Mouse (Mus musculus) gastrocnemius, adult 18-20 months (tissue): ENCODE data around the gene Rbm19. TPM values are rescaled to one million over a fixed set of nuclear protein-coding genes. Genes with fewer than 3 reads are reported as not detected.
A peak's percentile ranks its signal among the peaks of the same experiment; 100 is the strongest.

Experiments
- DNase-seq: peaks from one replicate; pipeline ENCODE4 v3.0.0; 2021; ENCODE audit warnings: low spot score
- total RNA-seq, 2 experiments: library from RNA; stranded (reverse); gene quantifications; 2 replicates each; pipeline ENCODE4 v1.2.3; 2021

Gene Rbm19
- total RNA-seq, 2 experiments from 2014 or later: 15.2 to 20.1 TPM

DNA sequence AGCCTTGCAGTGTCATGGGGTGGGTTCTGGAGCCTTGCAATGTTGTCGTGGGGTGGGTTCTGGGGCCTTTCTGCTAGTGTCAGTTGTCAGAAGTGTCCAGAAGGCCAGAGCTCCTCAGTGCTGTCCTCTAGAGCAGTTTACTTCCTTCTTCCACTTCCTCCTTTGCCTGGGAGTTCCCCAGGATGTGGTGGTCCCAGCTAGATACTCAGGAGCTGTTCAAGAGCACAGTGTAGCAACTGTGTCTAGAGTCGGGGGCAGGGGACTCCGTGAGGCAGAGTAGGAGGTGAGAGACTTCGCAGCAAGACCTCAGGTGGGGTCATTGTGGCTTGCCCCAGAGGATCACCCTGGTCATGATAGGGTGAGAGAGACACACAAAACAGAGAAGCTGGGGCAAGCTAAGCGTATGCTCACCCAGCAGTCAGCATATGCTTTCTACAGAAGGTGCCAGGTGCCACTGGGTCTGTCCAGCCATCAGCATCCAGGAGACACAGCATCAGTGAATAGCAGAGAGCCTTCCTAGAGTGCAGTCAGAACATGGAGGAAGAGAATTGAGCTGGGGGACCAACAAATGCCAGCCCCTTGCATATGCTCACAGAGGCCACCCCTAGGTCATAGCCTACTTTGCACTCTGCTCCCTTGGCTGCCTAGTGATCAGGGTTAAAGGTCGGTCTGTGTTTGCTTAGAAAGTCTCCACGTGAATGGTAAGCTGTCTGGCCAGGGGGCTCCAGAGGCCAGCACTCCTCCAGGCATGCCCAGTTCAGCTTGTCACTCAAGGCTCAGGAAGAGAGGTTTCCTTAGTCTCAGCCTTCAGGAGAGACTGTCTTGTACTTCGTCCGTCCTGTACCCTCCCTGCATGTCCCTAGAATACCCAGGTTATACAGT is 49.0 kb downstream of the Rbm19 start:
- DNase-seq: no peak

DNA sequence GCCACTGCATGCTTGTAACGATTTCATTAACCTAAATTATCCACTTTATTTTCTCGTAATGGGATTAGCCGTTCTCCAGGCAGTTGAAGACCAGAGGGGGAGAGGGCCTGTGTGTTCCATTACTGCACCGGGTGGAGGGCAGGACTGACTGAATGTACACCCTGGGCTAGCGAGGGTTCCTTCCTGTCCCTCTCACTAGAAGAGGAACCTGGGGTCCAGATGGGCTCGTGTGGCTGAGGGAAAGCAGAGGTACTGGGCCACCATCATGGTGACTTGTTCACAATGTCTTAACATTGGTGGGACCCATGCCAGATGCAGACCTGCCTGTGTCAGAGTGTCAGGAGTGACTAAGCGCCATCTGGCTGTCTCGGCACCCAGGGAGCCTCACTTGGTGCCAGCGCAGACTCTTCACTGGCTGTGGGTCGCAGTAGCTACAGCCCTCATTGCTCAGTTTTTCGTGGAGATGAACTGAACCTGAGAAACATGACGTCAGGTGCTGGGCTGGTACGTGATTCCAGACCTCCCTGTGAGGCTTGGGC is 51.6 kb downstream of the Rbm19 start:
- no peak for DNase-seq

DNA sequence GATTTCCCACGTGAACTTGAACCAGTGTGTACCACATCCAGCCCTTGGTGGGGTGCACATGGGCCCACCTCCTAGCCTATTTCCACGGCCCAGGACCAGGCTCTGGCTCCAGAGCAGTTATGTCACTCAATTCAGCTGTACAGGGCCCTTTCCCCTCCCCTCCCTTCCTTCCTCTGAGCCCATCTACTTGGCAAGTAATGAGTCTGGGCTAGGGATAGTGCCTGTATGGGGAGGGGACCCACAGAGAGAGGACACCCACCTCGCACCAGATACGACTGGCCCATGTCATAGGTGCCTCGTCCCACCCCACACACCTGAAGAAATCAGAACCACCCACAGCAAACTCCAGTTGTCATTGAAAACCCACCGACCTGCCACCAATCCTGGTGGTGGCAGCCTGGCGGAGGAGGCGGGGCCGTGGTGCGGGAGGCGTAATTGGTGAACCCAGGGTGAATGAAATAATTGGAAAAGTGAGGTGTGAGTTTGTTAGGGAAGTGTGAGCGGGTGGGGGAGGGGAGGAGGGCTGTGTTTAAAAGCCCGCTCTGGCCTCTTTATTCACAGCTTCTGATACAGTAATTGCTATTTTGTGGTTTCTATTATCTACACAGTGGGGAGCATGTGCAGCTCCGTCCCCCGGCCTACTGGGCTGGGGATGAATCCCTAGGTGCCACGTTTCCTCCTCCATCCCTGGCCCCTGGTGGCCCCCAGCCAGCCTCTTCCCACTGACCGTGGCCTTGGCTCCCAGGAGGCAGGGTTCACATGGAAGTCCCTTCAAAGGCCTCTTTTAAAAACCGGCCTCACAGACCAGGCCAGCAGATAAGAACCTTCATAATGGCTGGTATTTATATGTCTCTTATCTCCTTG is 55.8 kb downstream of the Rbm19 start:
- DNase-seq: no peak

DNA sequence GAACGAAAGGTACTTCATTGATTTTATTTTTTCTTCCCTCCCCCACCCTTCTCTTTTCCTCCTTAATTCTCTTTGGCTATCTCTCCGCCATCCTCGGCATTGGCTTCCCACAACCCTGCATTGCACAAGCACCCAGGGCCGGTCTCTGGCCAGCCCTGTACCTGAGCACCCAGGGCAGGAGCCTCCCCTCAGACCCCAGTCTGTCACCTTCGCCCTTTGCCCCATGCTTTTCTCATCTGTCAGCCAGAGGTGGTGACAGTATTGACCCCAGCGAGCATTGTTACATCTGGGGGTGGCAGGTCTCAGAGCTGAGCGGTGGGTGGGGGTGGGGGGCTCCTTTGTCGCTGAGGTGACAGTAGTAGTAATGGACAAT is 56.5 kb downstream of the Rbm19 start:
- DNase-seq: no peak

DNA sequence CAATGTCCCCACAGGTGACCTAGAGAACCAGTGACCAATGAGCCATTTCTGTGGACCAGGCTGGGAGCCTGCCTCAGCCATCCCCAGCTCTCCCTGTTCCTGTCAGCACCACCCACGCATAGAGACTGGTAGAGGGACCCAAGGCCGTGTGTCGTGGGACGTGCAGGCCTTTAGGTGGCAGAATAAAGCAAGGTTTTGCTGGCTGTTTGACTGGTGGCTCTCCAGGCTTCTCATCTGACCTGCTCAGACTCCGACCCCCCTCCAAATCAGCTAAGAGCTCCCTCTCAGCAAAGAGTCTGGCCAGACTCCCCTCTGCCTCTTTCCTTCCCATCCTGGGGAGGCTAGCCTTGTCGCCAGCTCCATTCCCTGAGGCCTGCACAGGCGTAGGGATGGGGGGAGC is 58.1 kb downstream of the Rbm19 start:
- DNase-seq: no peak

DNA sequence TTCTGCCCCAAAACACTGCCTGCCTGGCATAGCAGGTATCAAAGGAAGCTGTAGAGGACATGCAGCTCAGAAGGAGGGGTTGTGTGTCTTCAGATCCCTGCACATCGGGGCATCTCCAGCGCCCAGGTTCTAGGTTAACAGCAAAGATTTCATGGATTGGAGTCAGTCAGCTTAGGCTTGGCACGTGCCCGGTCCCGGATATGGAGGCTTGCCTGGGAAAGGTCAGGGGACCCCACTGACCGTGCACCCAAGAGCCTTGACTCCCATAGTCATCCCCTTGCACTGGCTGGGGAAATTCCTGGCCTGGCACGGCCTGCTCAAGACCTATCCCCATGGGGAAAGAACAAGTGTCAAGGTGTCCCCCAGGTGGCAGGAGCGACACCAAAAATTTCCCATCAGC is 59.0 kb downstream of the Rbm19 start:
- DNase-seq: no peak

DNA sequence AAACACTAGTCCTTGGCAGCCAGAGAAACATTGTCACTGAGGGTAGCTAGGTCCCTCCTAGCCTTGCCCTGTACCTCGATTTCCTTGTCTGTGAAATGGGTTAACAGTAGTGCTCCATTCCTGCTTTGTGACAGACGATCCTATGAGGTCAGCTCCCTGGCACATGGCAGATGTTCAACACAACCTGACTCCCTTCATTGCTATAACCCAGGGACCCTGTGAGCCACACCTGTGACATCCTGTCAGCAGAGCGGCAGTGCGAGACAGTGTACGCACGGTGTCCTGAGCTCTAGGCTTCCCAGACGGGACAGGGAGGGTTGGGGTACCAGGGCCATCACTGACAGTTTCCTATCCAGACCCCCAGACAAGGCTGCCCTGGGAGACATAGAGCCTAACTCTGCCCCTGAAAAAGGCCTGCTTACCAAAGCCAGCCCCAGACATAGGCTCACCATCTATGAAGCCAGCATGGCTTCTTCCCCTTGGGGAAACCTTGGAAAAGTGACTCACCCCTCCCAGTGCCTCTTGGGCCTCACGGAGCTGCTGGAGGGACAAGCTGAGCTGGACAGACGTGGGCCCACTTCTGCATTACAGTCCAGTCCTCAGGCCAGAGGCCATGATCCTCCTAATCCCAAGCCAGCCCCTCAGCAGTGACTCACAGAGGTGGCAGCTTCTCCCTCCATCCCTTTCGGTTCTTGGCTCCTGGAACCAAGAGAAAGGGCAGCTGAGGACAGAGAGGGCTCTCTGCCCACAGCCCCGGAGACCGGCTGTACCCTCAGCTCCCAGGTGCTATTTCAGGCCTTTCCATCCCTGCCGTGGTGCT is 60.2 kb downstream of the Rbm19 start:
- DNase-seq: peak; percentile 79

DNA sequence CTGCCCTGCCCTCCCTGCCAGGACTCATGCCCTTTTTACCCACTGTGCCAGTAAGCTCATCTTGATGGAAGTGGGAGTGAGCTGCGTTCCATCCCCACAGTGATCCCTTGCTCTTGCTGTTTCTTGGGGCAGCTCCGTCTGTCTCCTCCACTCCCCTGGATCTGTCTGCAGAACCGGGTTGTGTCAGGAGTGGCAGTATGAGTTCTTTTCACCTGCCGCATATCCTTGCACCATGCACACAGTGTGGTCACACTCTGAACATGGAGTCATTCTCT is 60.7 kb downstream of the Rbm19 start:
- no peak for DNase-seq

DNA sequence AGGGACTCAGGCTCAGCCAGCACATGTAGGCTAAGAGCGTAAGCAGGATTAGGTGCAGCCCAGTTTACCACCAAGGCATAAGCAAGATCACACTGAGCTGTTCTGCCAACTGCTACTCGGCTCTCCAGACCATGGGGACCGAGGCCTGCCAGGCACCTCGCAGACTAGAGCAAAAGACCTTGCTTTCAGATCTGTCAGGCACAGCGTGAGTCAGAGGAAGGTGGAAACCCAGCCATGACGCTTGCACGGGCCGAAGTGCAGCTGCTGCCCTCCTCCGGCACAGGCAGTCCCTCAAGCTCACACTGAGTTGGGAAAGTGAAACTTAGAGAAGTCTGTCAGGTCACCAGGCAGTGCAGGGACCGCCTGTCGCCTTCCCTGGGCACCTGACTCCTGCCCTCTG is 63.8 kb downstream of the Rbm19 start:
- peak; percentile 49 for DNase-seq

DNA sequence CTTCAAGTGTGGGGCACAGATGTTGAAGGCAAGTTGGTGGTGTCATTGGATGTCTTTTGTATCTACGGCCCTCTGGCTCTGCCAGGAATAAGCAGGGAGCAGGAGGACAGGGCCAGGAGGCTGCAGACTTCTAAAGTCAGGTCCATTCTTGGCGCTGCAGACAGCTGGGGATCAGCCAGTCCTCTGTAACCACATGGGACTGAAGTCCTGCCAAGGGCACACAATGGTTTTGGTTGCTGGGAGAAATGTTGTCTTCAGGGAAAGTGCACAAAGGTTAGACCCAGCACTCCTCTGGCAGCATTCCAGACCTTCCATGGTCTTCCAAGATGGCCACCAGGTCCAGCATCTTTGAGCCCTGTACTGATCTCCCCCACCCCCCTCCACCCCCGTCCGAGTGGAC is 65.1 kb downstream of the Rbm19 start:
- DNase-seq: peak; percentile 40

DNA sequence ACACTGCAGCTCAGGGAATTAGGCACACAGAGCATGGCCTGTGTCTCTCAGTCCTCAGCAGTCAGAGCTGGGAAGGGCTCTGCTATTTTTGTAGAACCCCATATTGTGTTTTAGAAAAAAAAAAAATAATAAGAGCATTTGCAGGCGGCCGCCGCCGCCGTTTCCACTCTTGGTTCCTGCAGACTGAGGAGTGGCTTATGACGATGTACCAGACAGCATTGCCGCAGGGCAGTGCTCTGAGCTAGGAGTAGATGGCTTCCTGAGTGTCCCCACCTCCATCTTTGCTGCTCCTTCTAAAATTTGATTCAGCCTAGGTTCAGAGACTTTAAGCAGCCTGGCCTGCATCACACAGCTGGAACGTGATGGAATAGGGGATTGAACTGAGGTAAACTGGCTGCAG is 67.1 kb downstream of the Rbm19 start:
- DNase-seq: no peak

DNA sequence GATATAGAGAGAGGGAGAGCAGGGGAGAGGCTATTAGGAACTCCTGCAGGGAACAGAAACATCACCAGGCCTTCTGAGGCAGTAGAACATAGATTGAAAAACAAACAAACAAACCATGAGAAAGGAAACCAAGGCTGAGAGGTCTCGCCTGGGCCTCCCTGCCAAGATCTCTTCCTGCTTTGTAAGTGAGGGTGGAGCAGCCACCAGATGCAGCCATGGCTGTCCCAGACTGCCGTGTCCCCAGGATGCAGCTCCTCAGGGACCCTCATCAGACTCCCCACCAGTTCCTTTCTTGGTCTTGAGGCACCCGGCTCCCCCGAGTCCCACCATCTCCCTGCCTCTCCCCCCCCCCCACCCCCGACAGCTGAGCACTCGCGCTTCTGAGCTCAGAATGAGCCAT is 67.5 kb downstream of the Rbm19 start:
- no peak for DNase-seq

DNA sequence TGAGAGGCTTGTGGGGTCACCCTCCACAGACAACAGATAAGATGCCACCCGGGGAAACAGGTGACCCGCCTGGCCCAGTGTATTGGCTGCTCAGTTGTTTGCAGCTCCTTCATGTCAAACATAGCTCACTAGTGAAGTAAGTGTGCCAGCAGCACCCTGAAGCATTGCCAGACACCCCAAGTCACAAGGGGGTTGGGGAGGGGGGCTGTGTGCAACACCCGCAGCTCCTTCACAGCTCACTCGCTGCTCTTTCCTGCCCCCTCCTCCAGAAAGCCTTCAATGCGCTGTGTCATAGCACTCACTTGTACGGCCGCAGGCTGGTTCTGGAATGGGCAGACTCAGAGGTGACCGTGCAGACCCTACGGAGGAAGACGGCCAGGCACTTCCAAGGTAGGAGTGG is 69.7 kb downstream of the Rbm19 start:
- DNase-seq: no peak

DNA sequence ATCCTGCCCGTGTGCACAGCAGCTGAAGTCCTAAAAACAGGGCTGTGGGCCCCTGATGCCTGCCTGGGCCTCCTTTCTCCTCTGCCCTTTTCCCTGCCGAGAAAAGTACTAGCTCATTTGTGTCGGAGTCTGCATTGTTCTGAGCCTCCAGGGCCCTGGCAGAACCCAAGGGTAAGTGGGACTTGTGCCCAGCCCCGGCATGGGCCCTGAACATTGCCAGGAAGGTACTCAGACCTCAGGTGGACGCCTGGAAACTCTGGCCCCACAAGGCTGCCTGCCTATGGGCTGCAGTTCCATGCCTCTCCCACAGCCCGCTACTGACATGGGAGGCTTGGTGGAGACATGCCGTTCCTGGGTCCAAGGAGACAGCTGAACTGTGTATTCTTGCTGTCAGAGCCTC is 72.3 kb downstream of the Rbm19 start:
- no peak for DNase-seq

DNA sequence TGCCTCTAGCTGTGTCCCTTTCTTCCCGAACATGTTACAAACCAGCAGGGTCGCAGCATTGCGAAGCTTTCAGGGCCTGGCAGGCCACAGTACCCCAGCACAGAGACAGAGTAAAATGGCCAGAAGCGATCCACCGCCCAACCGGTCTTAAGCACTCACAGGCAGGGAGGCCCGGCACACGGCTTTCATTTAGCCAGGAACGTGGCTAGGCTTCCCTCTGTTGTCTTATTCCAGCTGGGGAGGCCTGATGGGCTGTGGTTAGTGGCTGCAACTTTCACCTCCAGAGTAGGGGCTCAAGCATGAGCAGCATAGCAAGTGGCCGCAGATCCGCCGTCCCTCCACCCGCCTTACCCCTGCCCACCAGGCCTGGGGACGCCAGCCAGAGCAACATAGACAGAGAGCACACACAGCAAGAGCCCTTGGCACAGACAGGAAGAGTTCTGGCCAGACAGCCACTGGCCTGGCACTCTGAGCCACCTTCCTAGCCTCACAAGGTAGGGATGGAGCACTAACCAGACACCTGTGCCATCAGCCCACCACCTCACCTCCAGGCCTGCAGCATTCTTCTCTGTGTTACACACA is 73.8 kb downstream of the Rbm19 start:
- no peak for DNase-seq

DNA sequence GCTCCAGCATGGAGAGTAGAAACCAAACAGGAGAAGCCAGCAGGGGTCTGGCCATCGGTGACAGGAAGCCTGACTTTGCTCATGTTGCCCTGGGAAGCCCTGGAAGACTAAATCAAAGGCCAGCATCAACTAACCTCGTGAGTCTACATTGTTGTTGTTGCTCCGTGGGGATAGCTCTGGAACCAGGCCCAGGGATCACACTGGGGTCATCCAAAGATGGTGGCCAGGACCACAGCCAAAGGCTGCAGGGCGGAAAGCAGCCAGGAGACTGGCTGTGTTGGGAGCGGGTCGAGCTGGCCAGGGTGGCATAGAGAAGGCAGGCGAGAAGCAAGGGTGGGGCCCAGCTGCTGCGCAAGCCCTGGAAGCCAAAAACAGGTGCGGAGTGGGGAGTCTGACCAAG is 75.4 kb downstream of the Rbm19 start:
- no peak for DNase-seq

DNA sequence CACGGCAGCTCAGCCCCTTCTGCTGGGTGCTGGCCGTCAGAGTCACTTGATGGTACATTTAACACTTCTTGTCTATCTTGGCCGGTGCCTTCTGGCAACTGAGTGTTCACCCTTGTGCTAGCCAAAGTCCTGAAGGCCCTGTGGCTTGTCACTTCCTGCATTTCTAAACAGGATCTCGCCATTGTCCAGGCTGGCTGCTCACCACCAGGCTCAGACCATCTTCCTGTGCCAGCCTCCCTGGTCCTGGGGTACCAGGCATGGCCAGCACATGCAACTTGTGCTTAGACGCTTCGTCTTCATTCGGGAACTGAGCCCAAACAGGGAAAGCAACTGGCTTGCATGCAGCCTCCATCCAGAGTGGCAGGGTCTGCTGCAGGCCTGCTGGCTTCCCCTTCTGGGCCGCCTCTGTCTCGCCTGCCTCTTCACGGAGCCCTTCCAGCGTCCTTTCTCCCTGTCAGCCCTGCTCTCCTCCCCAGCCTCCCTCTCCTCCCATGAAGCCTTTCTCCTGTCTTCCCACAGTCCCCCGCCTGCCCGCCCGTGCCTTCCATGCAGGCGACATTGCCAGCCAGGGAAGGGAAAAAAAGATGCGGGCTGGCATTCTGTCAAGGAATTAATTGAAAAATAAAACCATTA is 78.2 kb downstream of the Rbm19 start:
- no peak for DNase-seq

DNA sequence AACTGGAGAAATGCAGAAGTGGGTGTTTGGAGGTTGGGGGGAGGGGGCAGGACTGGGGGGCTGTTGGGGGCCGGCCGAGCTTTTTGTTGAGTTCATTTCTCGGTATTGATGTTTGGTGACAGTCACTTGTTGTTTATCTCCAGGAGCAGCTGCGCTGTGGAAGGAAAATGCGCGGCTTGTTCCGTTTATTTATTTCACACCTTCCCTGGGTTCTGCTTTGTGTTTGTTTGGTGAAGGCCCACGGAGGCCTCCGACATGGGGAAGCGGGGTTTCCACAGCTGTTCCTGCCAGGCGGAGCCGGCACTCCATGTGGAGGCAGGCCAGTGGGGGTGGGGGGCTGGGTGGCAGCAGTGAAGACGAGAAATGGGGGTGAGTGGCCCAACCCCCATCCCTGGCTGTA is 78.7 kb downstream of the Rbm19 start:
- DNase-seq: no peak

DNA sequence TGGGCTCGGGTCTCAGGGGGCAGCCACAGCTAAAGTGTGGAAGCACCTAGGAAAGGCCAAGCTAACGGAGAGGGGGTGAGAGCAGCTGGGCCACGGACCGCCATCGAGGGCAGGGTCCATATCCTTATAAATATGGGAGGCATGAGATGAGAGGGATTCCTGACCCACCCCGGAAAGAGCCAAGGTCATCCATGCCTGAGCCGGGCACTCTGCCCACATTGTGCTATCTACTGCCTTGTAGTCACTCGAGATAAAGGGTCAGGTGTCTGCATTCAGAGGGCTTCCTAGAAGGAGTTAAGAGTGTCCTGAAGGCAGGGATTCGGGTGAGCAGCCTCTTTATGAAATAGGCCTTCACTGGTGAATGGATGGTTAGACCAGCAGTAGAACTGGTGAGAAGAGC is 80.6 kb downstream of the Rbm19 start:
- DNase-seq: no peak

DNA sequence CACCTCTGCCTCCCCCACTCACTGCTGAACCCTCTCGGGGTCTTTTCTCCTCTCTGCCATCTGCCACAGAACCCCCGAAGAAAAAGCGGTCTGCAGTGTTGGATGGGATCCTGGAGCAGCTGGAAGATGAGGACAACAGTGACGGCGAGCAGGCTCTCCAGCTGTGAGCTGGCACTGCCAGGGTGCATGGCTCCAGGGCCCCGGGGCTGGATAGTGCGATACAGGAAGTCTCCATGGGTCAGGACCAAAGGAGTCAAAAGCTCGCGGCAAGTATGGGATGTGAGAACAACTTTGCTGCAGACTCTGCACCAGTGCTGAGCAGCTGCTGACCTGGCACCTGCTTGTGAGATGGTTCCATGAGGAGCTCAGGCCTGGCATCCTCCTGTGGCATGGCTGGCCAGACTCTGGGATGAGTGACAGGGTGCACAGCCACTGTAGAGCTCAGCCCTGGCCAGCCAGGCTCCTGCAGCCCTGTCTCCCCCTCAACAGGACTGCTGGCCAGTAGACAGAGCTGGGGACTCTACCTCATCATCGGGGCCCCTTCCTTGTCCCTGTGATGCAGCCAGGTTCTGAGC is 81.6 kb downstream of the Rbm19 start:
- DNase-seq: no peak

DNA sequence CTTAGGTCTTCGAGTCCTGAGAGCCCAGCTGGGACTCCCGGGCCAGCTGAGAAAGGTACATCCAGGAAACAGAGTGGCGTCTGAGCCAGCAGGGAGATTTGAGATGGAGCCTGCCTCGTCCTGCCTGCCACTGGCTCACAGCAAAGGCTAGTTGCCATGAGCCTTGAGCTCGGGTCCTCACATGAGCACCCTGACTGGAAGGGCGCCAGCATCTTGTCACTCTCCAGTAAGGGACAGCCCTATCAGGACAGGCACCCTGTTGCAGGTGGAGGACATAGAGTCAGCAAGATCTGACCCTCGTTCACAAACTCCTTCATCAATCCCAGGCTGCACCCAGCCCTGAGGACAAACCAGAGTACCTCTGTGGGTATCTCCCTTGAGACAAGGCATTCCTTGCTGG is 83.6 kb downstream of the Rbm19 start:
- DNase-seq: no peak
